Mouse (Mus musculus): ENCODE data around the gene Nap1l1. TPM values are rescaled to one million over a fixed set of nuclear protein-coding genes. Genes with fewer than 3 reads are reported as not detected.

Nap1l1 gene
- polyA plus RNA-seq, 1 experiment from 2014 or later: 147 TPM

- Histone ChIP-seq H3K9ac (ENCODE audit: low read depth, low read length) (no peak overlapping the region), H3K9me3 (ENCODE audit: control insufficient read depth, low read length) (no peaks in the 10 kb centered on the region), H3K4me2 (ENCODE audit: low read length) (no peak overlapping the region), H3K27ac (ENCODE audit: low read depth, low read length) (no peak overlapping the region), H3K4me1 (ENCODE audit: control insufficient read depth, insufficient read depth, low read depth, low read length) (peaks cover 2% of the 10 kb centered on the region), H3K4me3 (ENCODE audit: low read length) (no peak overlapping the region), H3K27me3 (replicated peaks; ENCODE audit: control insufficient read depth, insufficient read depth, low read length) (no peaks in the 10 kb centered on the region), H3K36me3 (ENCODE audit: control insufficient read depth, insufficient read depth, low read length) (no peaks in the 10 kb centered on the region)
- 78% methylated on average over 4 of the region's 4 CpGs for WGBS
- no peak for ATAC-seq
Measured at GRCm38 (mm10) chr10:111528283-111528682, 55.3 kb downstream of the Nap1l1 start.

DNA sequence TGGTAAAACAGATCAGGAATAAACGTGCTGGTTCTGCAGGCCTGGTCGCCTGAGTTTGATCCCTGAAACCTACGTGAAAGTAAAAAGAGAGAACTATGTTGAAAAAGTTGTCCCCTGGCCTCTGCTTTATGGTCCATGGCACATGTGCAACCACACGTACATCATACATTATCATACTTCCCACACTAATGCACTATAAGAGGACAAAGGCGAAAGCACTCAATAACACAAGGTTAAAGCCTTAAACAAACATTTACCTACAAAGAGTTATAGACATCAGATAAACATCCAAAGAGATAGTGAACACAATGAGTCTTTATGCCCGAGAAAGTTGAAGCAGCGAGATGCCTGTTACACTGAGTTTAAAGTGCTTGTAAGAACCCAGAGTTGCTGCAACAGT is 57.4 kb downstream of the Nap1l1 start:
- H3K36me3 ChIP-seq (ENCODE audit: control insufficient read depth, insufficient read depth, low read length): no peaks in the 10 kb centered on the region
- no peaks in the 10 kb centered on the region for H3K27me3 ChIP-seq (replicated peaks; ENCODE audit: control insufficient read depth, insufficient read depth, low read length)
- no peak overlapping the region for H3K4me2 ChIP-seq (ENCODE audit: low read length)
- no peaks in the 10 kb centered on the region for H3K4me1 ChIP-seq (ENCODE audit: control insufficient read depth, insufficient read depth, low read depth, low read length)
- ATAC-seq: no peak
- H3K27ac ChIP-seq (ENCODE audit: low read depth, low read length): no peak overlapping the region
- 90% methylated on average over 7 of the region's 7 CpGs for WGBS
- no peak overlapping the region for H3K4me3 ChIP-seq (ENCODE audit: low read length)
- no peak overlapping the region for H3K9ac ChIP-seq (ENCODE audit: low read depth, low read length)
- H3K9me3 ChIP-seq (ENCODE audit: control insufficient read depth, low read length): no peaks in the 10 kb centered on the region

GRCm38 (mm10) chr10:111534691-111535090 is 61.7 kb downstream of the Nap1l1 start:
- no peaks in the 10 kb centered on the region for H3K9me3 ChIP-seq (ENCODE audit: control insufficient read depth, low read length)
- no peak for ATAC-seq
- H3K27ac ChIP-seq (ENCODE audit: low read depth, low read length): no peak overlapping the region
- H3K4me3 ChIP-seq (ENCODE audit: low read length): no peak overlapping the region
- no peak overlapping the region for H3K4me2 ChIP-seq (ENCODE audit: low read length)
- 70% methylated on average over 8 of the region's 8 CpGs for WGBS
- no peaks in the 10 kb centered on the region for H3K36me3 ChIP-seq (ENCODE audit: control insufficient read depth, insufficient read depth, low read length)
- no peaks in the 10 kb centered on the region for H3K27me3 ChIP-seq (replicated peaks; ENCODE audit: control insufficient read depth, insufficient read depth, low read length)
- H3K9ac ChIP-seq (ENCODE audit: low read depth, low read length): no peak overlapping the region
- H3K4me1 ChIP-seq (ENCODE audit: control insufficient read depth, insufficient read depth, low read depth, low read length): no peaks in the 10 kb centered on the region

GRCm38 (mm10) chr10:111537410-111537809 is 64.4 kb downstream of the Nap1l1 start:
- ATAC-seq: no peak

DNA sequence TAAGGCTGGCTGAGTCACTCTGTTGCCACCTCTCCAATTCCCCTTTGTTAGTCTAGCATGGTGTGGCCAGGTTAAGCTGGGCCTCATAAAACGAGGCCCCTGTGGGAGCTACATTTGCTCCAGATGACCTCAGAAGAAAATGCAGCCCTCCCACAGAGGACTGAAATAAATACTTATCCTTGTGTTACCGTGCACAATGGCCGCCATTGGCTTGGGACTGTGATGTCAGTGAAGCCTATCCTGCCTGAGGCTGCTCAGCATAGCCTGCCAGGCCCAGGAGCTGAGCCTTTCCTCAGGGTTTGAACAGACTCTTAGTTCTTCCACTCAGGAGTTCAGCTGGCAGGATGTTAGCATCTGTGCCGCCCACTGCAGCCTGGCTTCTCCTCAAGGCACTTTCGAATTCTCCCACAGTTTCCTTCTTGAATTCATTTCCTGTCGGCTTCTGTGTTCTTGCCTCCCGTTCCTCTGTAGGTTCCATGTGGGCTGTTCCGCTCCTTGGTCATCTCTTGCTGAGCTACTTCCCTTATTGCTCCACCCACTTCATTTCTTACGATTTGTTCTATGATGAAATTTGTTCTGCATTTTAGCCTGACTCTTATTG is 66.8 kb downstream of the Nap1l1 start:
- H3K9me3 ChIP-seq (ENCODE audit: control insufficient read depth, low read length): no peaks in the 10 kb centered on the region; the same call in 1 of the 2 replicates
- H3K4me3 ChIP-seq (ENCODE audit: low read length): no peak overlapping the region
- WGBS: 42% methylated on average over 9 of the region's 9 CpGs
- H3K27me3 ChIP-seq (replicated peaks; ENCODE audit: control insufficient read depth, insufficient read depth, low read length): no peaks in the 10 kb centered on the region
- no peaks in the 10 kb centered on the region for H3K36me3 ChIP-seq (ENCODE audit: control insufficient read depth, insufficient read depth, low read length)
- no peaks in the 10 kb centered on the region; the same call in 1 of the 2 replicates for H3K4me1 ChIP-seq (ENCODE audit: control insufficient read depth, insufficient read depth, low read depth, low read length)
- H3K9ac ChIP-seq (ENCODE audit: low read depth, low read length): no peak overlapping the region
- H3K27ac ChIP-seq (ENCODE audit: low read depth, low read length): peak overlapping the region; percentile 31
- no peak for ATAC-seq
- no peak overlapping the region for H3K4me2 ChIP-seq (ENCODE audit: low read length)

More at GRCm38 (mm10) chr10:111537410-111537809, 64.4 kb downstream of the Nap1l1 start:
- Histone ChIP-seq H3K9ac (ENCODE audit: low read depth, low read length) (no peak overlapping the region), H3K36me3 (ENCODE audit: control insufficient read depth, insufficient read depth, low read length) (no peaks in the 10 kb centered on the region), H3K4me1 (ENCODE audit: control insufficient read depth, insufficient read depth, low read depth, low read length) (no peaks in the 10 kb centered on the region; the same call in 1 of the 2 replicates), H3K27me3 (replicated peaks; ENCODE audit: control insufficient read depth, insufficient read depth, low read length) (no peaks in the 10 kb centered on the region), H3K27ac (ENCODE audit: low read depth, low read length) (no peak overlapping the region), H3K4me3 (ENCODE audit: low read length) (no peak overlapping the region), H3K9me3 (ENCODE audit: control insufficient read depth, low read length) (no peaks in the 10 kb centered on the region; the same call in 1 of the 2 replicates), H3K4me2 (ENCODE audit: low read length) (no peak overlapping the region)
- 91% methylated on average over 19 of the region's 19 CpGs for WGBS

DNA sequence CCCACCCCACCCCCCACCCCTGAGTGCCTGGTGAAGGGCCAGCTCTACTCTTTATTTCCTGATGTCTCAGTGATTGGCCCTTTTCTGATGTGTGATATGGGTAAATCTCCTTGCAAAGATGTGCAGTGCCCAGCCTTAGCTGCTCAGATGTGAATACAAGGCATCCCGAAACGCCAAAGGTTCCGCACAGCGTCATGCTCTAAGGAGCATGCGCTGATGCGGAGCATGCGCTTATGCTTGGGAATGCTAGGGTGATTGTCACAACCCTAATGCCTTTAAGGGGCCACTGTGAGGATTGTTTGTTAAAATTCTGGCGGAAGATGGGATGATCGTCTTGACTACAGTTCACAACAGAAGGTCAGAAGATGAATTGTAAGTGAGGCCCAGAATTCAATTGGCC is 67.7 kb downstream of the Nap1l1 start:
- Histone ChIP-seq H3K4me3 (ENCODE audit: low read length) (no peak overlapping the region), H3K4me2 (ENCODE audit: low read length) (no peak overlapping the region), H3K9ac (ENCODE audit: low read depth, low read length) (no peak overlapping the region), H3K36me3 (ENCODE audit: control insufficient read depth, insufficient read depth, low read length) (no peaks in the 10 kb centered on the region), H3K9me3 (ENCODE audit: control insufficient read depth, low read length) (no peaks in the 10 kb centered on the region; the same call in 1 of the 2 replicates), H3K27me3 (replicated peaks; ENCODE audit: control insufficient read depth, insufficient read depth, low read length) (no peaks in the 10 kb centered on the region), H3K27ac (ENCODE audit: low read depth, low read length) (peak overlapping the region; percentile 23; the same call in 1 of the 2 replicates), H3K4me1 (ENCODE audit: control insufficient read depth, insufficient read depth, low read depth, low read length) (no peaks in the 10 kb centered on the region; the same call in 1 of the 2 replicates)
- WGBS: 56% methylated on average over 9 of the region's 9 CpGs
- ATAC-seq: no peak

DNA sequence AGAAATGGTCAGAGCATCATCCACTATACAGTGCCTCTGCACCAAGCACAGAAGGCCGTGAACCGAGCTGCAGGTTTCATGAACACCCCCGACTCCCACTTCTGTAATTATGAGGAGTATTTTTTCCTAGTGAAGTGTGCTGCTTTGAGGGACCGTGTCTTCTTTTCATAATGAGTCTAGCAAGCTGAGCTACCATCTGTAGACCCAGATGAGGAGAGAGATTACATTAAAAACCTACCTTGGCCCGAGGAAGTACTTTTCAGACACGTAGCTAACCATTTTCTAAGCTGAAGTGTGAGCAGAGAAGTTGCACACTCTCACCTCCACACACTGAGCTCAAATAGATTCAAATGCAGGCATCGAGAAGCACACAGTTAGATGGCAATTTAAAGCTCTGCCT is 70.1 kb downstream of the Nap1l1 start:
- H3K4me2 ChIP-seq (ENCODE audit: low read length): no peak overlapping the region
- H3K27me3 ChIP-seq (replicated peaks; ENCODE audit: control insufficient read depth, insufficient read depth, low read length): no peaks in the 10 kb centered on the region
- no peak for ATAC-seq
- peak overlapping the region; percentile 34 for H3K27ac ChIP-seq (ENCODE audit: low read depth, low read length)
- no peaks in the 10 kb centered on the region; the same call in 1 of the 2 replicates for H3K9me3 ChIP-seq (ENCODE audit: control insufficient read depth, low read length)
- H3K36me3 ChIP-seq (ENCODE audit: control insufficient read depth, insufficient read depth, low read length): no peaks in the 10 kb centered on the region
- no peaks in the 10 kb centered on the region; the same call in 1 of the 2 replicates for H3K4me1 ChIP-seq (ENCODE audit: control insufficient read depth, insufficient read depth, low read depth, low read length)
- no peak overlapping the region for H3K4me3 ChIP-seq (ENCODE audit: low read length)
- no peak overlapping the region for H3K9ac ChIP-seq (ENCODE audit: low read depth, low read length)
- 75% methylated on average over 7 of the region's 7 CpGs for WGBS

- 34% methylated on average over 7 of the region's 7 CpGs for WGBS
- Histone ChIP-seq H3K9ac (ENCODE audit: low read depth, low read length) (no peak overlapping the region), H3K27ac (ENCODE audit: low read depth, low read length) (no peak overlapping the region), H3K4me2 (ENCODE audit: low read length) (no peak overlapping the region), H3K27me3 (replicated peaks; ENCODE audit: control insufficient read depth, insufficient read depth, low read length) (no peaks in the 10 kb centered on the region), H3K36me3 (ENCODE audit: control insufficient read depth, insufficient read depth, low read length) (no peaks in the 10 kb centered on the region), H3K4me1 (ENCODE audit: control insufficient read depth, insufficient read depth, low read depth, low read length) (no peaks in the 10 kb centered on the region; the same call in 1 of the 2 replicates), H3K4me3 (ENCODE audit: low read length) (no peak overlapping the region), H3K9me3 (ENCODE audit: control insufficient read depth, low read length) (no peaks in the 10 kb centered on the region; the same call in 1 of the 2 replicates)
- ATAC-seq: peak; percentile 63
Measured at GRCm38 (mm10) chr10:111543781-111544260, 70.8 kb downstream of the Nap1l1 start.

- Histone ChIP-seq H3K9me3 (ENCODE audit: control insufficient read depth, low read length) (no peaks in the 10 kb centered on the region; the same call in 1 of the 2 replicates), H3K27me3 (replicated peaks; ENCODE audit: control insufficient read depth, insufficient read depth, low read length) (no peaks in the 10 kb centered on the region), H3K4me3 (ENCODE audit: low read length) (no peak overlapping the region), H3K4me1 (ENCODE audit: control insufficient read depth, insufficient read depth, low read depth, low read length) (no peaks in the 10 kb centered on the region; the same call in 1 of the 2 replicates), H3K4me2 (ENCODE audit: low read length) (no peak overlapping the region), H3K9ac (ENCODE audit: low read depth, low read length) (no peak overlapping the region), H3K36me3 (ENCODE audit: control insufficient read depth, insufficient read depth, low read length) (no peaks in the 10 kb centered on the region), H3K27ac (ENCODE audit: low read depth, low read length) (no peak overlapping the region)
- 76% methylated on average over 4 of the region's 4 CpGs for WGBS
- ATAC-seq: no peak
Measured at GRCm38 (mm10) chr10:111544311-111544710, 71.3 kb downstream of the Nap1l1 start.

All from hindbrain, embryonic 16.5 days (tissue).